18 mouse cellular contexts compared by ENCODE assay signal in genomic region chr6:115767357-115767756, GRCm38 (mm10). TPM values are rescaled to one million over a fixed set of nuclear protein-coding genes. Genes with fewer than 3 reads are reported as not detected.
DNase-seq lines count a peak whose midpoint lies in the region; ATAC-seq and TF ChIP-seq lines count a peak whose summit lies in the region.
"Had no signal": no experiment of that assay in that cellular context is flagged by ENCODE, and none has a peak within 500 bp of the region (broad histone marks: within the 10 kb centered on the region; RNA-seq: fewer than 3 reads in every experiment).

No protein-coding gene starts in this region.

- 54% methylated on average over 9 of the region's 9 CpGs for WGBS in heart, embryonic 16.5 days
- 39% methylated on average over 9 of the region's 9 CpGs for WGBS in lung, embryonic 14.5 days
- 50% methylated on average over 9 of the region's 9 CpGs for WGBS in lung, adult 2 months
- WGBS in forebrain, embryonic 12.5 days = 45% methylated on average over 9 of the region's 9 CpGs

- intact Hi-C loops in heart, postnatal 25 days (cut with DNase I) = no loop called here

- H3K27ac ChIP-seq in heart, embryonic 16.5 days (ENCODE audit: low read length) = peak overlapping the region; percentile 46; the same call in 1 of the 2 replicates
- H3K27ac ChIP-seq in lung, embryonic 14.5 days (ENCODE audit: low read depth) = peak overlapping the region; percentile 79; the same call in 1 of the 2 replicates
- no peak overlapping the region for H3K27ac ChIP-seq in forebrain, embryonic 12.5 days
- H3K27ac ChIP-seq: left cerebral cortex, adult 2 months; limb, embryonic 13.5 days; neural tube, embryonic 13.5 days had no signal

- TF ChIP-seq CTCF in lung, embryonic 14.5 days (IDR thresholded peaks at IDR 0.05; ENCODE audit: low read depth) = no peak
- TF ChIP-seq CTCF in lung, adult 2 months (IDR thresholded peaks at IDR 0.05; ENCODE audit: insufficient read depth, low read length) = no peak

- no peak for TF ChIP-seq POLR2A in lung, adult 2 months (IDR thresholded peaks at IDR 0.05; ENCODE audit: borderline replicate concordance, extremely low read depth, low read depth, low read length)

- ATAC-seq in heart, embryonic 16.5 days (replicated peaks; ENCODE audit: extremely low read depth, insufficient read depth, low FRiP score) = no peak
- no peak for ATAC-seq in lung, embryonic 14.5 days (ENCODE audit: insufficient read depth)
- ATAC-seq in granulocyte monocyte progenitor cell, adult 5-6 weeks (replicated peaks; ENCODE audit: poor library complexity, severe bottlenecking) = peak; percentile 32
- peak; percentile 46; the same call in 1 of the 2 replicates for ATAC-seq in neutrophil, adult 5-6 weeks (ENCODE audit: extremely low read depth, insufficient number of reproducible peaks, low FRiP score, poor library complexity, severe bottlenecking)
- ATAC-seq in forebrain, embryonic 12.5 days (ENCODE audit: low FRiP score) = no peak
- ATAC-seq: forebrain, embryonic 16.5 days; hindbrain, embryonic 16.5 days; midbrain, embryonic 16.5 days had no signal

- H3K27me3 ChIP-seq in heart, embryonic 16.5 days (ENCODE audit: control insufficient read depth, insufficient read depth, low read length) = no peaks in the 10 kb centered on the region
- H3K27me3 ChIP-seq in lung, embryonic 14.5 days (ENCODE audit: insufficient read depth, low read length) = no peaks in the 10 kb centered on the region
- H3K27me3 ChIP-seq in forebrain, embryonic 12.5 days = no peaks in the 10 kb centered on the region
- H3K27me3 ChIP-seq: limb, embryonic 13.5 days; neural tube, embryonic 13.5 days had no signal

- no peaks in the 10 kb centered on the region; the same call in 1 of the 2 replicates for H3K9me3 ChIP-seq in heart, embryonic 16.5 days (replicated peaks; ENCODE audit: control insufficient read depth, low read length)
- no peaks in the 10 kb centered on the region for H3K9me3 ChIP-seq in lung, embryonic 14.5 days (ENCODE audit: low read depth, low read length)
- 0 out of 2 replicates have a peak, but pooled peaks cover 3% of the 10 kb centered on the region for H3K9me3 ChIP-seq in forebrain, embryonic 12.5 days
- H3K9me3 ChIP-seq: limb, embryonic 13.5 days; neural tube, embryonic 13.5 days had no signal

- no peak overlapping the region for H3K4me3 ChIP-seq in heart, embryonic 16.5 days (ENCODE audit: low read length)
- no peak overlapping the region for H3K4me3 ChIP-seq in lung, embryonic 14.5 days (ENCODE audit: low read depth, low read length)
- H3K4me3 ChIP-seq in lung, adult 2 months (replicated peaks; ENCODE audit: extremely low read depth, low read depth, low read length) = no peak overlapping the region
- H3K4me3 ChIP-seq in forebrain, embryonic 12.5 days (replicated peaks) = no peak overlapping the region
- H3K4me3 ChIP-seq: left cerebral cortex, adult 2 months; limb, embryonic 13.5 days; neural tube, embryonic 13.5 days had no signal

- H3K36me3 ChIP-seq in heart, embryonic 16.5 days (ENCODE audit: control insufficient read depth, insufficient read depth) = no peaks in the 10 kb centered on the region
- H3K36me3 ChIP-seq in lung, embryonic 14.5 days (ENCODE audit: insufficient read depth) = no peaks in the 10 kb centered on the region
- H3K36me3 ChIP-seq in forebrain, embryonic 12.5 days (replicated peaks) = no peaks in the 10 kb centered on the region
- H3K36me3 ChIP-seq: limb, embryonic 13.5 days; neural tube, embryonic 13.5 days had no signal

- H3K4me2 ChIP-seq in heart, embryonic 16.5 days (ENCODE audit: low read depth, low read length) = no peak overlapping the region
- H3K4me2 ChIP-seq in lung, embryonic 14.5 days = no peak overlapping the region
- H3K4me2 ChIP-seq in forebrain, embryonic 12.5 days = no peak overlapping the region
- H3K4me2 ChIP-seq: limb, embryonic 13.5 days; neural tube, embryonic 13.5 days had no signal

- DNase-seq in heart, postnatal 25 days (ENCODE audit: low spot score) = no peak
- no peak for DNase-seq in lung, embryonic 14.5 days
- no peak for DNase-seq in lung, adult 2 months
- DNase-seq: adrenal gland, postnatal 10 days; cerebellum, adult 18-20 months; gastrocnemius, postnatal 14 days; kidney, adult 9 months; thymus, postnatal 4 days had no signal

- no peak overlapping the region for H3K9ac ChIP-seq in heart, embryonic 16.5 days (ENCODE audit: low read length)
- H3K9ac ChIP-seq in lung, embryonic 14.5 days = no peak overlapping the region
- no peak overlapping the region for H3K9ac ChIP-seq in forebrain, embryonic 12.5 days
- H3K9ac ChIP-seq: limb, embryonic 13.5 days; neural tube, embryonic 13.5 days had no signal

- peaks cover 18% of the 10 kb centered on the region for H3K4me1 ChIP-seq in heart, embryonic 16.5 days (ENCODE audit: control insufficient read depth, insufficient read depth, low read length)
- peaks cover 13% of the 10 kb centered on the region for H3K4me1 ChIP-seq in lung, embryonic 14.5 days (ENCODE audit: insufficient read depth)
- peaks cover 5% of the 10 kb centered on the region for H3K4me1 ChIP-seq in lung, adult 2 months (ENCODE audit: control insufficient read depth, insufficient read depth, low read length)
- peaks cover 15% of the 10 kb centered on the region for H3K4me1 ChIP-seq in forebrain, embryonic 12.5 days

RNA-seq across cellular contexts. Expression of gene Tmem40, which starts 5.1 kb away (rescaled TPM):
- 1.1 and 1.3 TPM in 2 replicates for polyA plus RNA-seq in heart, embryonic 16.5 days (2015; fragmentation: Nextera tagmentation; extraction: Ambion mirVana)
- 1 to 10 TPM in 1 of 2 experiments, not detected in 1; 1.0 TPM for total RNA-seq in heart, postnatal 25 days (2021)
- polyA plus RNA-seq in lung, embryonic 14.5 days (2014; fragmentation: Nextera tagmentation; extraction: Ambion mirVana) = 2.2 and 2.4 TPM in 2 replicates
- 2.2 and 21.5 TPM in 2 replicates for polyA plus RNA-seq in lung, adult 2 months (2012; rRNA removed)
- total RNA-seq in granulocyte monocyte progenitor cell, adult 5-6 weeks (2014; fragmentation: Nextera tagmentation) = 11.4 and 12.3 TPM in 2 replicates
- 17.4 and 25.3 TPM in 2 replicates for total RNA-seq in granulocyte monocyte progenitor cell, adult 5-6 weeks (2017)
- 15.1 and 20.1 TPM in 2 replicates for total RNA-seq in neutrophil, adult 5-6 weeks (2017)
- 0.87 and 1.1 TPM in 2 replicates for polyA plus RNA-seq in forebrain, embryonic 12.5 days (2016; fragmentation: Nextera tagmentation; extraction: Ambion mirVana)

RNA-seq across cellular contexts. Expression of gene Cand2, which starts 7.0 kb away (rescaled TPM):
- 42.0 and 49.8 TPM in 2 replicates for polyA plus RNA-seq in heart, embryonic 16.5 days (2015; fragmentation: Nextera tagmentation; extraction: Ambion mirVana)
- total RNA-seq in heart, postnatal 25 days (2021) = 10 to 100 TPM; 72.5 to 74.4 TPM
- 38.3 and 46.3 TPM in 2 replicates for polyA plus RNA-seq in lung, embryonic 14.5 days (2014; fragmentation: Nextera tagmentation; extraction: Ambion mirVana)
- polyA plus RNA-seq in lung, adult 2 months (2012; rRNA removed) = 5.3 and 8.4 TPM in 2 replicates
- total RNA-seq in granulocyte monocyte progenitor cell, adult 5-6 weeks (2014; fragmentation: Nextera tagmentation) = 2.2 and 2.9 TPM in 2 replicates
- 0.95 and 1.2 TPM in 2 replicates for total RNA-seq in granulocyte monocyte progenitor cell, adult 5-6 weeks (2017)
- 0.86 and 1.0 TPM in 2 replicates for total RNA-seq in neutrophil, adult 5-6 weeks (2017)
- polyA plus RNA-seq in forebrain, embryonic 12.5 days (2016; fragmentation: Nextera tagmentation; extraction: Ambion mirVana) = 40.8 and 43.1 TPM in 2 replicates

RNA-seq across cellular contexts. Expression of gene Rpl32, which starts 41.2 kb away (rescaled TPM):
- 1,011 and 1,085 TPM in 2 replicates for polyA plus RNA-seq in heart, embryonic 16.5 days (2015; fragmentation: Nextera tagmentation; extraction: Ambion mirVana)
- total RNA-seq in heart, postnatal 25 days (2021) = 100 to 1,000 TPM; 575 to 621 TPM
- 2,372 and 2,581 TPM in 2 replicates for polyA plus RNA-seq in lung, embryonic 14.5 days (2014; fragmentation: Nextera tagmentation; extraction: Ambion mirVana)
- polyA plus RNA-seq in lung, adult 2 months (2012; rRNA removed) = 276 and 321 TPM in 2 replicates
- 4,964 and 5,314 TPM in 2 replicates for total RNA-seq in granulocyte monocyte progenitor cell, adult 5-6 weeks (2014; fragmentation: Nextera tagmentation)
- total RNA-seq in granulocyte monocyte progenitor cell, adult 5-6 weeks (2017) = 4,316 and 4,490 TPM in 2 replicates
- total RNA-seq in neutrophil, adult 5-6 weeks (2017) = 1,487 and 1,493 TPM in 2 replicates
- 1,718 and 1,828 TPM in 2 replicates for polyA plus RNA-seq in forebrain, embryonic 12.5 days (2016; fragmentation: Nextera tagmentation; extraction: Ambion mirVana)

Comparison
In these comparisons a context has a peak if more than half of its experiments do, and no peak if none do; other contexts are left out.
1. ATAC-seq: peak in granulocyte monocyte progenitor cell, adult 5-6 weeks (single experiment) and neutrophil, adult 5-6 weeks (single experiment); none in heart, embryonic 16.5 days (single experiment), lung, embryonic 14.5 days (single experiment) and forebrain, embryonic 12.5 days (single experiment).